Mouse (Mus musculus) midbrain, postnatal 0 days (tissue): ENCODE results near the gene Fbxo42. TPM values are rescaled to one million over a fixed set of nuclear protein-coding genes. Genes with fewer than 3 reads are reported as not detected.

ENCODE experiments used
- ATAC-seq: fragments of 200-750 bp; cut with Nextera tagmentation; 2 replicates; pipeline ENCODE4 v1.8.0; 2017; ENCODE audit warnings: moderate number of reproducible peaks, mild to moderate bottlenecking, moderate TSS enrichment, moderate library complexity; ENCODE audit not compliant: low FRiP score
- DNase-seq: peaks from one replicate; pipeline ENCODE4 v3.0.0-alpha.2; 2015; ENCODE audit warnings: low spot score
- H3K27ac ChIP-seq: fragments of 300-500 bp; sonication (generic); 2 replicates; pipeline ENCODE4 v1.5.1; 2014; ENCODE audit warnings: low read depth, mild to moderate bottlenecking, low read length, mixed read lengths
- H3K27me3 ChIP-seq: fragments of 300-500 bp; sonication (generic); 2 replicates; pipeline ENCODE4 v1.6.1; 2014; ENCODE audit warnings: low read length, control low read depth, mixed read lengths; ENCODE audit not compliant: insufficient read depth
- H3K36me3 ChIP-seq: fragments of 300-500 bp; sonication (generic); 2 replicates; pipeline ENCODE4 v1.6.1; 2014; ENCODE audit warnings: low read length, control low read depth, mixed read lengths; ENCODE audit not compliant: insufficient read depth
- H3K4me1 ChIP-seq: fragments of 300-500 bp; sonication (generic); 2 replicates; pipeline ENCODE4 v1.6.1; 2014; ENCODE audit warnings: mild to moderate bottlenecking, control low read depth, antibody characterized with exemption, low read length, mixed read lengths; ENCODE audit not compliant: insufficient read depth
- H3K4me2 ChIP-seq: fragments of 300-500 bp; sonication (generic); 2 replicates; pipeline ENCODE4 v1.6.1; 2014; ENCODE audit warnings: low read depth, mild to moderate bottlenecking, low read length, mixed read lengths; ENCODE audit not compliant: poor library complexity, severe bottlenecking
- H3K4me3 ChIP-seq: fragments of 300-500 bp; sonication (generic); 2 replicates; pipeline ENCODE4 v1.5.1; 2014; ENCODE audit warnings: low read depth, mild to moderate bottlenecking, low read length, moderate library complexity
- H3K9ac ChIP-seq: fragments of 300-500 bp; sonication (generic); replicated peaks from 2 replicates; pipeline ENCODE4 v1.6.1; 2014; ENCODE audit warnings: mild to moderate bottlenecking, low read length, moderate library complexity, mixed read lengths; ENCODE audit not compliant: poor library complexity, severe bottlenecking
- H3K9me3 ChIP-seq: fragments of 300-500 bp; sonication (generic); 2 replicates; pipeline ENCODE4 v1.6.1; 2016; ENCODE audit warnings: low read length, control low read depth
- CTCF ChIP-seq: IDR thresholded peaks from 2 replicates; pipeline ENCODE4 v1.5.1; 2016; ENCODE audit warnings: antibody characterized with exemption, mild to moderate bottlenecking
- whole genome bisulfite sequencing: fragments of 180-500 bp; shearing (Covaris S2); extraction: QIAGEN DNeasy Blood & Tissue Kit; methylation state at CpG from one replicate; pipeline ENCODE4 v1.1.7; 2014; 5-methylcytosine and 5-hydroxymethylcytosine counted together
- polyA plus RNA-seq: library from polyadenylated mRNA; unstranded; fragments of >200 nt; fragmentation: Nextera tagmentation; extraction: Ambion mirVana; gene quantifications from 2 replicates; pipeline ENCODE4 v1.2.1, GENCODE M21; 2015
- total RNA-seq: library from RNA; depleted of rRNA; stranded (reverse); fragments of >200 nt; gene quantifications from 2 replicates; pipeline ENCODE4 v1.2.3, GENCODE M21; 2014

Gene Fbxo42
- total and polyA plus RNA-seq, 2 experiments from 2014 or later = 17.7 to 26.6 TPM

DNA sequence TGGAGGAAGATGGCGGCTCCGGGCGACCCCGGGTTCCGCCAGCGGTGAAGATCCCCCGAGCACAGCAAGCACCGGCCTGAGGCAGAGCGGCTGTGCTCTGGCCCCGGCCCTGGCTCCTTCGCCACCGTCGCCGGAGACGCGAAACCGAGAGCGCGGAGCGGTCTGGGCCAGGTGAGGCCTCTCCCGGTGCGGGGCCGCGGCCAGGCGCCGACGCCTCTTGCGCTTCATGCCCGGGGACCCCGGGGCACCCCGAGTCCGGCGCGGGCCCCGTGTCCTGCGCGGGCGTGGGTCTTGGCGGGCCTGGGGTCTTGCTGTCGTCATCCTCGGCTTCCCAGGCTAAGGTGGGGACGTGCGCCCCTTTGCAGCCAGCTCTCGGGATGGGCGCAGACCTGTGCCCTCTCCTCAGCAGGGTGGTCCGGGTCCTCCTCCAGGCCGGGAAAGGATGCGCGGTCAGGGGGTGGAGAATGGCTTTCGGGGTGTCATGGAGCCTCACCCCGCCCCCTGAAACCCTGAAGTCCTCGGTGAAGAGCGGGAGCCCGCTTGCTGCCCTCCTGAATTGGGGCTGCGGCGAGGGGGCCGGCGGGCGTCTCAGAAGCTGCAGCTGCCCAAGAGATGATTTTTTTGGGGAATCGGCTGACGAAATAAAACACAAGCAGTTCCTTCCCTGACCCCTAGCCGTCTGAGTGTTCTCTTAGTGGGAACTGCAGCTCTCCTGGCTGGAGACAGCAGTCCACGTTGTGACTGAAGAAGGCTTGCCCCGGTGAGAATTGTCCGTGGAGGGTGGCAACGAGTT, 492 bp downstream of the Fbxo42 start:
- Histone ChIP-seq H3K36me3 (no peaks in the 10 kb centered on the region), H3K9ac (peak overlapping the region; percentile 99), H3K9me3 (no peaks in the 10 kb centered on the region), H3K4me3 (peak overlapping the region; percentile 100), H3K4me1 (peaks cover 5% of the 10 kb centered on the region), H3K27me3 (no peaks in the 10 kb centered on the region), H3K4me2 (peak overlapping the region; percentile 74), H3K27ac (peak overlapping the region; percentile 96)
- no peak for TF ChIP-seq CTCF
- WGBS = under 1% methylated on average over 62 of the region's 66 CpGs
- DNase-seq (peak; percentile 54), ATAC-seq (peak; percentile 67)

DNA sequence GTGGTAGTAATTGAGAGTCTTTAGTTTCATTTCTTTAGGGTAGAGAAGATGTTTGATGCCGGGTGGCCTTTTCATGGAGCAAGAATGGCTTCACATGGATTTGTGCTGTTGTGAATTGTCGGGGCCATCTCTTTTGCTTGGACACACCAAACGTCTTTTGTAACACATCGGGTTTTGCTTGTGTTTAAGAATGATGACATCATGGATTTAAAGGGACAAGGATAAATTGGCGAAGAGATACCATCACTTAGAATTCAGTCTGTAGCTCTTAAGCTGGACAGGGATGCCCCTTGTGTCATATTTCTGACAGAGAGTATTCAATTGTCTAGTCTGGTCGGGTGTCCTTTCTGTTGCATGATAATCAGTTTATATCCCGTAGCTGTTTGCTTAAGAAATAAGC, 1.4 kb downstream of the Fbxo42 start:
- H3K4me2 ChIP-seq = peak overlapping the region; percentile 74
- WGBS = 8% methylated on average over 7 of the region's 7 CpGs
- H3K36me3 ChIP-seq = no peaks in the 10 kb centered on the region
- H3K9ac ChIP-seq = peak overlapping the region; percentile 99
- DNase-seq (no peak), ATAC-seq (no peak)
- H3K27me3 ChIP-seq = no peaks in the 10 kb centered on the region
- peak overlapping the region; percentile 100 for H3K4me3 ChIP-seq
- H3K4me1 ChIP-seq = peaks cover 5% of the 10 kb centered on the region
- no peak for TF ChIP-seq CTCF
- no peaks in the 10 kb centered on the region for H3K9me3 ChIP-seq
- no peak overlapping the region for H3K27ac ChIP-seq

DNA sequence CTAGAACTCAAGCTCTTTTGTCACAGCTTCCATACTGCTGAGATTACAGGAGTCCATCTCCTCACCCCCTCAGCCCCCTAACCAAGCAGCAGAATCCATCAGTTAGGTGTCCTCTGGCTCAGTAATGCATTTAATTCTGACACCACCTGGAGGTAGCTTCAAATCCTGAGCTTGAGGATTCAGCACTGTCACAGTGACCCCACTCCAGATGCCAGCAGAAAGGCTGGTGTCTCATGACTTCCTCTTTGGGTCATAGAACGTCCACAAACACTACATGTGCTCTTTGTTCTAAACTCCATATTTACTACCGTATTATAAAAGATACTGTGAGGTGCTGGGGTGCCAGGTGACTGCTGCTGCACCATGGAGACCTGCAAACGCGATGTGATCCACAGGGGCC, 9.8 kb downstream of the Fbxo42 start:
- Histone ChIP-seq H3K27me3 (no peaks in the 10 kb centered on the region), H3K9ac (no peak overlapping the region), H3K4me1 (no peaks in the 10 kb centered on the region), H3K4me2 (no peak overlapping the region), H3K27ac (no peak overlapping the region), H3K36me3 (no peaks in the 10 kb centered on the region), H3K9me3 (no peaks in the 10 kb centered on the region), H3K4me3 (no peak overlapping the region)
- WGBS = 87% methylated on average over 4 of the region's 4 CpGs
- TF ChIP-seq CTCF = no peak
- no peak for DNase-seq
- no peak for ATAC-seq

DNA sequence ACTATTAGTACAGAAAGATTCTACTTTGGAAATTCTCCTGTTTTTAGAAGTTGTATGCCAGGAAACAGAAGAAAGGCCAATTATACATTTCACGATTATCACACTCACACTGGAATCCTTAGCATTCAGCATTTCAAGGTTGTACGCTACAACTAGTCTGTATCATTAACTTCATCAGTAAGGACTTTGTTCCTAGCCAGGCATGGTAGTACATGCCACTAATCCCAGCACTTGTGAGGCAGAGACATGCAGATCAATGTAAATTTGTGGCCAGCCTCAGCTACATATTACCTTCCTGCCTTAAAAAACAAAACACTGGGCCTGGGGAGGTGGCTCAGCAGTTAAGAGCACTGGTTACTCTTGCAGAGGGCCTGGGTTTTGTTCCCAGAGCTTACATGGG, 10.9 kb downstream of the Fbxo42 start:
- Histone ChIP-seq H3K4me3 (no peak overlapping the region), H3K36me3 (no peaks in the 10 kb centered on the region), H3K4me2 (no peak overlapping the region), H3K9ac (no peak overlapping the region), H3K27ac (no peak overlapping the region), H3K9me3 (no peaks in the 10 kb centered on the region), H3K4me1 (no peaks in the 10 kb centered on the region), H3K27me3 (no peaks in the 10 kb centered on the region)
- ATAC-seq = no peak
- no peak for TF ChIP-seq CTCF
- 90% methylated on average over 2 of the region's 2 CpGs for WGBS
- no peak for DNase-seq

GRCm38 (mm10) chr4:141159093-141159492, 11.4 kb downstream of the Fbxo42 start:
- ATAC-seq = no peak
- 56% methylated on average over 11 of the region's 11 CpGs for WGBS
- no peak for DNase-seq

GRCm38 (mm10) chr4:141159666-141160065, 12.0 kb downstream of the Fbxo42 start:
- Histone ChIP-seq H3K27me3 (no peaks in the 10 kb centered on the region), H3K4me1 (no peaks in the 10 kb centered on the region), H3K4me3 (no peak overlapping the region), H3K9me3 (no peaks in the 10 kb centered on the region), H3K9ac (no peak overlapping the region), H3K4me2 (no peak overlapping the region), H3K27ac (no peak overlapping the region), H3K36me3 (no peaks in the 10 kb centered on the region)
- 81% methylated on average over 5 of the region's 5 CpGs for WGBS
- no peak for ATAC-seq
- no peak for DNase-seq
- no peak for TF ChIP-seq CTCF

More at GRCm38 (mm10) chr4:141159093-141159492, 11.4 kb downstream of the Fbxo42 start:
- Histone ChIP-seq H3K4me2 (no peak overlapping the region), H3K36me3 (no peaks in the 10 kb centered on the region), H3K4me3 (no peak overlapping the region), H3K9me3 (no peaks in the 10 kb centered on the region), H3K9ac (no peak overlapping the region), H3K27me3 (no peaks in the 10 kb centered on the region), H3K27ac (no peak overlapping the region), H3K4me1 (no peaks in the 10 kb centered on the region)
- TF ChIP-seq CTCF = no peak
